Mouse (Mus musculus) thymus, adult 2 months (tissue): Measurements from ENCODE around the gene Galnt7.

Source experiments
- CTCF ChIP-seq: fragments of 200-500 bp; IDR thresholded peaks from 2 replicates; pipeline ENCODE4 v1.5.1; 2012; ENCODE audit warnings: mild to moderate bottlenecking, control low read depth, low read length, moderate library complexity, borderline replicate concordance; ENCODE audit not compliant: control insufficient read depth, poor library complexity, insufficient read depth; ENCODE audit errors: extremely low read depth
- POLR2A ChIP-seq: fragments of 200-500 bp; IDR thresholded peaks from 2 replicates; pipeline ENCODE4 v1.6.1; 2012; ENCODE audit warnings: mild to moderate bottlenecking, low read length, control low read depth, moderate library complexity; ENCODE audit not compliant: control insufficient read depth, poor library complexity, insufficient read depth; ENCODE audit errors: extremely low read depth

DNA sequence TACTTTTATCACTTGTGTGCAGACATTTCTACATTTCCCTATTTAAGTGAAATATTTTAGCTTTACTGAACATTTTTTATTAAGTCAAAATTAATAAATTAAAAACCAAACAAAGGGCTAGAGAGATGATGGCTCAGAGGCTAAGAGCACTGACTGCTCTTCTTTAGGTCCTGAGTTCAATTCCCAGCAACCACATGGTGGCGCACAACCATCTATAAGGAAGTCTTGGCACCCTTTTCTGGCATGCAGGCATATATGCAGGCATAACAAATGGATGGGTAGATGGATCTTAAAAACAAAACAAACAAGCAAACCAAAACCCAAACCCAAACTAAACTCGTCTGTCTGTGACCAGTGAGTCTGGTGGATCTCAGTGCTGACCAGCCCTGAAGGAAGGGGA lies 120.6 kb downstream of the Galnt7 start:
- TF ChIP-seq CTCF (no peak), POLR2A (no peak)
